Comparison of ENCODE assay signal across 8 mouse cellular contexts in the genomic region with DNA sequence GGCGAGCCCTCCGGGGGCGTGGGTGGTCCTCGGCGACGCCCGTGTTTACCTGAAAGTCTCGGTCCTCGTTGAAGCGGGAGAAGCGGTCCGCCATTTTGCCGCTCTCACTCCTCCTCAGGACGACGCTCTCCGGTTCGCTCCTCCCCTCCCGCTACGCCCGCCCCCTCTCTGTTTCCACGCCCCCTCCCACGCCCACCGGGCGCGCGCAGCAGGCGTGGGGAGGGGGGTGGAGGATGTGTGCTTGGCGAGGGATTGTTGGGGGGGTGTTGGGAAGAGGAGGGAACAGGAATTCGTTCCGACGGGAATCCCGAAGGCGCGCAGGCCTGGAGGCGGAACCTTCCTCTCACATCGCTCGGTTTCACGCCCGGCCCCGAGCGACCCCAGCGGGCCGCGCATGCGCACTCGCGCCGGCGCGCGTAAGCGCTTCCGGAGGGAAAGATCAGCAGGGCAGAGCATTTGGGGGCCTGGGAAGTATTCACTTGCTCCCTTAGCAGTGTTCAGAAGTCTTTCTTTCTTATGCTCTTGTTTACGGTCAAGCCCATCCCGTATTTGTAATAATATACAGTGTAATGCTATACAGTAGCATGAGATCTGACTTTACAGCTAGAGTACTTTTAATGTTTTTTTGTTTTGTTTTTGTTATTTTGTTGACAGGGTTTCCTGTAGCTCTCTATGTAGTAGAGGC. TPM values are rescaled to one million over a fixed set of nuclear protein-coding genes. Genes with fewer than 3 reads are reported as not detected.
DNase-seq lines count a peak whose midpoint lies in the region; ATAC-seq lines count a peak whose summit lies in the region.

A gene (minus strand): TSS at position 362 of the 685 bp plus-strand sequence.

- DNase-seq in Muller cell, postnatal 12 days (ENCODE audit: inconsistent ontology term), result peak; percentile 100
- DNase-seq in cerebellum, adult 9-11 months, result peak; percentile 97
- peak; percentile 92 to 95 for DNase-seq in frontal cortex, adult 2 months (ENCODE audit: extremely low spot score in 1 of 2, low spot score in 1 of 2)
- DNase-seq in hindbrain, embryonic 11.5 days (ENCODE audit: low spot score), result peak; percentile 97
- peak; percentile 93 to 96 for DNase-seq in layer of hippocampus, postnatal 10 days (ENCODE audit: low spot score in 2 of 2)
- peak; percentile 98 for DNase-seq in lung, postnatal 10 days
- DNase-seq in ovary, postnatal 36 days (ENCODE audit: low spot score), result peak; percentile 95
- peak; percentile 91 for DNase-seq in thymus, postnatal 25 days

- no peaks in the 10 kb centered on the region for H3K36me3 ChIP-seq in hindbrain, embryonic 11.5 days (ENCODE audit: control insufficient read depth, insufficient read depth, low read length)

- peak within 1 kb of the TSS; percentile 96 for H3K9ac ChIP-seq in hindbrain, embryonic 11.5 days (ENCODE audit: low read depth, low read length)

- peak within 1 kb of the TSS; percentile 99 for H3K4me3 ChIP-seq in hindbrain, embryonic 11.5 days (ENCODE audit: low read depth, low read length)

- no peaks in the 10 kb centered on the region for H3K27me3 ChIP-seq in hindbrain, embryonic 11.5 days (ENCODE audit: control insufficient read depth, insufficient read depth, low read length)

- peak within 1 kb of the TSS; percentile 73 for H3K4me2 ChIP-seq in hindbrain, embryonic 11.5 days (replicated peaks; ENCODE audit: low read depth, low read length)

- peak; percentile 96 for ATAC-seq in hindbrain, embryonic 11.5 days (ENCODE audit: low FRiP score)

- no peaks in the 10 kb centered on the region for H3K9me3 ChIP-seq in hindbrain, embryonic 11.5 days (ENCODE audit: control insufficient read depth, low read length)

- H3K27ac ChIP-seq in hindbrain, embryonic 11.5 days (ENCODE audit: low read depth, low read length), result peak within 1 kb of the TSS; percentile 98

- peaks cover 4% of the 10 kb centered on the region; the same call in 1 of the 2 replicates for H3K4me1 ChIP-seq in hindbrain, embryonic 11.5 days (replicated peaks; ENCODE audit: control insufficient read depth, insufficient read depth, low read length)

- WGBS in hindbrain, embryonic 11.5 days, result under 1% methylated on average over 39 of the region's 55 CpGs

RNA-seq across cellular contexts. Expression of the gene that starts here (rescaled TPM):
- 56.2 and 61.7 TPM in 2 replicates for polyA plus RNA-seq in frontal cortex, adult 2 months (2012; rRNA removed)
- polyA plus RNA-seq in hindbrain, embryonic 11.5 days (2014; fragmentation: Nextera tagmentation; extraction: Ambion mirVana), result 48.8 and 68.1 TPM in 2 replicates
- 10 to 100 TPM; 47.0 to 51.1 TPM for total RNA-seq in layer of hippocampus, postnatal 10 days (2021)

Comparison
In these comparisons a context has a peak if more than half of its experiments do, and no peak if none do; other contexts are left out.
1. Peak in every context shown above with its lines: DNase-seq, ATAC-seq, H3K4me3 ChIP-seq and H3K27ac ChIP-seq.